Mouse (Mus musculus) mouse trophoblast stem cell (cell line): Measurements from ENCODE around the gene Tfb2m.

Experiments
- in situ Hi-C, 2 experiments: fragments of 300-500 bp; cut with MseI, MboI; formaldehyde crosslinking; loops; 2 replicates in 1 of 2; 3 replicates in 1 of 2; pipeline ENCODE4 v1.15.1; 2025

Tfb2m gene

DNA sequence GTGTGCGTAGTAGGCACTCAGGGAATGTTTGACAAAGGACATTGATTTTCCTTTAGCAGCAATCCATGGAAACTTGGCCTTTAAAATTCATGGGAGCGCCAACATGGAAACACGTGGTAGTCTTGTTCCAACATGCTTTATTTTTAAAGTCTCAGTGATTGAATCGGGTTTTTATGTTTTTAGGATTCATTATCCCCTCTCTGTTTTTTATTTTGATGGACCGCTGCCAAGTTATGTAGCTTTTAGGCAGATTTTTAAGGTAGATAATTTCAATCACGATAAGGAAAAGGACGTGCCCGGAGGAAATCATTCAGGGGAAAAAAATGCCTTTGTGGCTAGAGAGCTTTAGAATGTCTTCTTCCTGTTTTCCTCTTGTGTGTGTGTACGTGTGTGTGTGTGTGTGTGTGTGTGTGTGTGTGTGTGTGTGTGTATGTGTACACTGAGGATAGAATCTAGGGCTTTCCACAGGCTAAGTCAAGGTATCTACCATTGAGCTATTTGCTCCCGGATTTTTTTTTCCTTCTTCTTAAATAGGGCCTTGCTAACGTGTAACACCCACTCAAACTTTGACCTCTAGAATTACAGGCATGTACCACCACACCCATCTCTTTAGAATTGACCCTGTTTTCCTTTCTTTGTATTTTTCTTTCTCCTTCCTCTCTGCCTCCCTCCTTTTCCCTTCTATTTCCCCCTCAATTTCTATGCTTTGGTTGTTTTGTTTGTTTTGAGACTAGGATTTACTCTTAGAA is 13.6 kb upstream of the Tfb2m start:
- in situ Hi-C loops: no loop called here

GRCm38 (mm10) chr1:179556921-179557320 is 10.9 kb upstream of the Tfb2m start:
- in situ Hi-C loops: no loop called here

DNA sequence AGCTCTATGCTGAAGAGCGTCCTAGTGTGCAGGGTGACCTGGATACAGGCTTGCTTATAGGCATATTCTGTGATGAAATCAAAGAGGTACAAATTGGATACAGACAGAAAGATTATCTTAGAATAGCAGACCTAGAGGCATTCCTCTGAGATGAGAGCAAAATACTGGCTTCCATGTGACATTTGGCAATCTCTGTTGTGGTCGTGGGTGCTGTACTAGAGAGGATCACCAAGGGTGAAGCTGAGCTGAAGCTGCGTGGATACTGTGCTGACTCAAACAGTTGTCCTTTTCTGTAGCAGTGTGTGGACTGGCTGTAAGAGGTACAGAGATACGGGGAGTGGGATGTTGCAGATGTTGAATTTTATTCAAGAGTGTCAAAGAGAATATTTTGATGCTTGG is 7.9 kb upstream of the Tfb2m start:
- in situ Hi-C loops: no loop called here

- in situ Hi-C loops: no loop called here
These were observed 7.3 kb upstream of the Tfb2m start for GRCm38 (mm10) chr1:179553197-179553948.

DNA sequence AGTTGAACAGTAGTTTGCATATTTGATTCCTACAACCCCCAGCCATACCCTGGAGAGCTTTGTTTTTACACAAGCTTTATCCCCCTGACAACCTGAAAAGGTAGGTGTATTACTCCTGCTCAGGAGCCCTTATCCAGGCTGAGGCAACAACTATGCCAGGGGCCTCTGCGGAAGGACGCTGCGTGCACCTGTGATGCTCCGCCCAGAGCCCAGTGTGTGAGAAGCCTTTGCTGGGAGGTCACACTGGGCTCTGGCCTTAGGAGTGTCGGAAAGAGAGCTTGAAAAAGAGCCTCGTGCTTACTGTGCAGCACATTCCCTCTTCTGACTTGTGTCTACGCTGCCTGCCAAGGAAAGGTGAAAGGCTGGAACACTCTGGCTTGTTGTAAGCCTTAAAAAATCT is 6.7 kb upstream of the Tfb2m start:
- in situ Hi-C loops: no loop called here

- in situ Hi-C loops: no loop called here
These were observed 5.9 kb upstream of the Tfb2m start for GRCm38 (mm10) chr1:179551921-179552320.

GRCm38 (mm10) chr1:179551336-179551735 is 5.3 kb upstream of the Tfb2m start:
- in situ Hi-C loops: no loop called here

- in situ Hi-C loops: no loop called here
These were observed 3.1 kb upstream of the Tfb2m start for GRCm38 (mm10) chr1:179548996-179549752.

DNA sequence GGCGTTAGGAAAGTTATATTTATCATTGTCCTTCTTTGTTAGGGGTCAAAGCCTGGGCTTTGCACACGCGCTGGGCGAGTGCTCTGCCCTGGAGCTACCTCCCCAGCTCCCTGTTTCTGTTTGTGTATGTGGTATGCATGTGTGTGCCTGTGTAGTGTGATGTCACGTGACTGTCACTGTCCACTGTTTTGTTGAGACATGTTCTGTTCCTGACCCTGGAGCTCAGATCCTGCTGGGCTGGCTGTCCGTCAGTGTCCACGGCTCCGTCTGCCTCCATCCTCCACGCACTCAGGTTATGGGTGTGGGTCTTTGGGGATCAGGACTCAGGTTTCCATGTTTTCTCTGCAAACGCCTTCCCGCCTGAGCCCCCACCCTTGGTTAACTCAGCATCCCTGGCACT is 2.2 kb upstream of the Tfb2m start:
- in situ Hi-C loops: no loop called here

GRCm38 (mm10) chr1:179547176-179547575 is 1.1 kb upstream of the Tfb2m start:
- in situ Hi-C loops: no loop called here

DNA sequence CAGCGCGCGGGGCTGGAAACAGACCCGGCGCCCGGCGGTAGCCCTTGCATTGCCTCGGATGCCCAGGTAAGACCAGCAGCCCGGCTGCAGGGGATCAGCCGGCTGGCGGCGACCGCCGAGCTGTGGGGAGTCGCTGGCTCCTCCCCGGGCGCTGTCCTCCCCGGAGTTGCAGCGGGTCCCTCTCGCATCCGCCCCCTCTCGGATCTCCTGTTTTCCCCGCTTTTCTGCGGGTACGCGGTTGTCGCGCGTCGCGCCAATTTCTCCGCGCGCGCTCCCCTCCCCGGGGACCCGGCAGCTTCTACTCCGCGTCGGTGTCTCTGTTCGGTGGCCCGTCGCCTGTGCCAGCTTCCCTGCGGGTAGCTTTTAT is 467 bp upstream of the Tfb2m start:
- in situ Hi-C loops: no loop called here

GRCm38 (mm10) chr1:179541502-179541901 is 4.6 kb downstream of the Tfb2m start:
- in situ Hi-C loops: no loop called here

GRCm38 (mm10) chr1:179539887-179540286 is 6.2 kb downstream of the Tfb2m start:
- in situ Hi-C loops: no loop called here

DNA sequence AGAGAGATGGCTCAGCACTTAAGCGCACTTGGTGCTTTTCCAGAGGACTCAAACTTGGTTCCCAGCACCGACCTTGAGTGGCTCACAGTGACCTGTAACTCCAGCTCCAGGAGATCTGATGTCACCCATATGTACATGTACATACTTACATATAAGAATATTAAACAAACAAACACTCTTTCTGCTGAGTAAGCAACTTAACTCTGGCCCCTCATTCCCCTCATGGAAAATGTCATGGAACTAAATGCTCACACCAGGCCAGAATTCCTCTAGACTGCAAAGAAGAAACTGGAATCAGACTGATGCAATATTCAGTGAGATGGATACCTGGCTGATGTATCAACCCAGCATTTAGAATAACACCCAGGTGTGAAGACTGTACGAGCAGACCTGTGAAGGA is 7.0 kb downstream of the Tfb2m start:
- in situ Hi-C loops: no loop called here

GRCm38 (mm10) chr1:179519901-179520300 is 26.2 kb downstream of the Tfb2m start:
- in situ Hi-C loops: no loop called here

DNA sequence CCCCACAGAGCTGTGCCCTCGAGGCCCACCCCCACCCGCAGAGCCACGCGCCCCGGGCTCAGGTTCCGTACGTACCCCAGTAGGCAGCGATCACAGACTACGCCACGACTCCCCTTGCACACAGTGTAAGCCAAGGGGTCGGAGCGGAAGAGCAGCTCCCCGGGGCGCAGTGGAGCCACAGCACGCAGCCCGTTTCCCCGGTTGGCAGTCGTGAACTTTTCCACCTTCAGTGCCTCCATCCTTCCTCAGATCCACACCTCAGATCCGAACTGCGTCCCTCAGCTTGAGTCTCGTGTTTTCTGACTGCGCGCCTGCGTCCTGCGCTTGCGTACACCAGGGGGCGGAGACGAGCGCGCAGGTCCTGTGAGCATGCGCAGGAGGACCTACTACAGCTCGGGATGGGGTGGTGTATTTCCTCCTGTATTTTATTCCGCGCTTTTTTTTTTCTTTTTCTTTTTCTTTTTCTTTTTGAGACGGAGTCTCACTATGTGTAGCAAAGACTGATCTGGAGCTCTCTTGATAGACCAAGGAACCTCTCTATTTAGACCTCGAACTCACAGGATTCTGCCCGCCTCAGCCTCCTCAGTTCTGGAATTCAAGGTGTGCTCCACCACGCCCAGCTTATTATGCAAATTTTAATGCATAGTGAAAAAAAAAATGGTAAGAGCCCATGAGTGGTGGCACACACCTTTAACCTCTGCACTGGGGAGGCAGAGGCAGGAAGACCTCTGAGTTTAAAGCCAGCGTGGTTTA is 28.2 kb downstream of the Tfb2m start, which contains the start of gene Smyd3:
Smyd3 (minus strand) TSS at position 329 of the 753 bp plus-strand sequence.
- in situ Hi-C loops: no loop called here

- in situ Hi-C loops: no loop called here
These were observed 28.9 kb downstream of the Tfb2m start for GRCm38 (mm10) chr1:179516941-179517712.

- in situ Hi-C loops: no loop called here
These were observed 34.2 kb downstream of the Tfb2m start for GRCm38 (mm10) chr1:179511895-179512294.

DNA sequence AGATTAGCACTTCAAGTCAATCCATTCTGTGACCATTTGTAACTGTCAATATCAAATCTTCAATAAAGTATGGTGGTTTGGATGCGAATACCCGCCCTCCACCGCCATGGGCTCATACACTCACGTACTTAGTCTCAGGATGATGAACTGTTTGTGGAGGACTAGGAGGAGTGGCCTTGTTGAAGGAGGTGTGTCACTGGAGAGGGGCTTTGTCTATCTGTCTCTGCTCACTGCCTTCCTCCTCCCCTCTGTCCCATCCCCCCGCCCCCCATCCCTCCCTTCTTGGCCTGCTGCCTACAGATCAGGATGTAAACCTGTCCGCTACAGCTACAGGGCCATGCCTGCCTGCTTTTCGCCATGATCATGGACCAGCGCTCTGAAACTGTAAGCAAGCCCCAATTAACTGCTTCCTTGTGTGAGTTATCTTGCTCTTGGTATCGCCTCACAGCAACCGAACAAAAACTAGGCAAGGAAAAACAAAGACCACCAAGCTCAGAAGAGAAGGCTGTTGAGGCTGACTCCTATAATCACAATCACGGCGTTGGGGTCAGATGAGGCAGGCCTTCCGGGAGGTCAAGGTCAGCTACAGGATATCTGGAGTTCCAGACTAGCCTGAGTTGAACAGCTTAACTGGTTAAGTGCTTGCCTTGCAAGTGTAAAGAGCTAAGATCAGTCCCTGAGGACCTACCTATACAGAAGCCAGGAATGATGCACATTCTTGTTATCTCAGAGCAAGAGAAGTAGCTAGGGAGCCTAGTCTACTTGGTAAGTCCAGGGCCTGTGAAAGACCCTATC is 35.3 kb downstream of the Tfb2m start:
- in situ Hi-C loops: no loop called here
